Mouse (Mus musculus) hindlimb bud, embryonic 11.5 days (tissue): Measurements from ENCODE around the gene Simc1.

Source experiments
- DNase-seq: peaks from one replicate; pipeline ENCODE4 v3.0.0-alpha.2; 2012; ENCODE audit warnings: low read depth, low spot score; ENCODE audit errors: extremely low spot score

The Simc1 gene

GRCm38 (mm10) chr13:54532134-54532533 is 28.6 kb downstream of the Simc1 start:
- no peak for DNase-seq

DNA sequence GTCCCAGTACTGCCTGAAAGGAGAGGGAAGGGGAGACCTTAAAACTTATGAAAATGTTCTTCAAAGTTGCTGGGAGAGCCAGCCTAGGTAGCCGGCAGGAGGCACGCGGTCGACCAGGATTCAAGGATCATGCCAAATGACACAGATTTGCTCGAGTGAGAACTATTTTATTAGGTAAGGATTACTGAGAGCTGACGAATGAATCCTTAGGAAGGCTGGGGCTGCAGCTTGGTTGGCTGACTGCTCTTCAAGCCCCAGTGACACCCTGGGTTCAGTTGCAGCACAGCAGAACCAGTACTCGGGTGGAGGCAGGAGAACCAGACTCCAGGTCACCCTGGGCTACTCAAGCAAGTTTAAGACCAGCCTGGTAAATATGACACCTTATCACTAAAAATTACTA is 44.5 kb downstream of the Simc1 start:
- DNase-seq, result no peak

DNA sequence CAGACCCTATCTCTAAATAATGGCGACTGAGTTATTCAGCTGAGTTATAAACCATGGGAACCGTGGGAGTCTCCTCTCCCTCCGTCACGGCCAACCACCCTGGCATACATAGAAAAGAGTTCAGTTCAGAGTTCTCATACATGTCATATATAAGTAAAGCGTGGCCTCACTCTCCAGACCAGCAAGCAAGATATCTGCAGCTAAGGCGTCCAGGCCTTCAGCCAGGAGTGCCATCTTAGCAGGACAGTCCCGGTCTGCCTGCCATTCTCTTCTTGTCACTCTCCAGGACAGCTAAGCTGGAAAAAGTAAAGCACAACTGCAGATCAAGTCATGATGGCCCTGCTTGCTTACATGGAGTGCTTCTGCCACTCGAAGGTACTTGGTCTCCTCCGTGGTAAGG is 52.6 kb downstream of the Simc1 start:
- DNase-seq, result no peak

- DNase-seq, result no peak
These were observed 53.2 kb downstream of the Simc1 start for GRCm38 (mm10) chr13:54556796-54557195.

DNA sequence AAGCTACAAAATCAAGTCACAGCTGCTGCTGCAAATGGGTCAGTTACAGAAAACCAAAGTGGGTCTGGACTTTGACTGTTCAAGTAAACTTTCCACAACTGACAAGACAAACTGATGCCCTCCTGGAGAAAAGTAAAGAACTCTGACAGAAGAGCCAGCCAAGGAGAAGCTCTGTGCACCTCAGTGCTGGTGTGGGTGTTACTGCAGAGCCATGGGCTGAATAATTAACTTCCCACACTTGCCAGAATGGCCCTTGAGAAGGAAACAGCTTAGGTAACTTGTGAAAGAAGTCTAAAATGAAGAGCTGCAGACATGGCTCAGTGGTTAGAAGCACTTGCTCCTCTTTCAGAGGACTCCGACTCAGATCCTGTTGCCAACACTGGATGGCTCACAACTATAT is 54.1 kb downstream of the Simc1 start:
- DNase-seq, result no peak

- no peak for DNase-seq
These were observed 56.1 kb downstream of the Simc1 start for GRCm38 (mm10) chr13:54559656-54560055.

- no peak for DNase-seq
These were observed 57.0 kb downstream of the Simc1 start for GRCm38 (mm10) chr13:54560608-54561007.

GRCm38 (mm10) chr13:54562562-54562961 is 59.0 kb downstream of the Simc1 start:
- DNase-seq, result no peak

- DNase-seq, result no peak
These were observed 60.9 kb downstream of the Simc1 start for GRCm38 (mm10) chr13:54564232-54565200.

DNA sequence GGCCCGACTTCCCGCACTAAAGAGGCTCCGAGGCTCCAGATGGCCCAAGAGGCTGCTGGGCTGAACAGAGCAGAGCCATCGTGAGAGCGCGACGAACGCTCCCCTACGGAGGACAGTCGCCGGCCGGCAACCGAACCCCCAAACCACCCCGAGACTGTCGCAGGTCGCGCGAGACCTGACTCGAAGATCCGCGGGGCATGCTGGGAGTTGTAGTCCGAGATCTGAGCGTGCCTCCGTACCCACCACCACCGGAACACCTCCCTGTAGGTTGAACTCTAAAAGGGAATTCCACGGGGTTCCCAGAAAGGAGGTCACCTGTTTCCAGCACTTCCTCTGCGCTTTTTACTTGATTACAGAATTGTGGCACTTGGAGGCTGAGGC is 61.6 kb downstream of the Simc1 start, which contains the start of gene 4833439L19Rik:
Gene 4833439L19Rik, minus strand, starts transcription at position 235 of the 381 bp plus-strand sequence.
- peak; percentile 79 for DNase-seq

GRCm38 (mm10) chr13:54565594-54566345 is 62.2 kb downstream of the Simc1 start:
- peak; percentile 42 for DNase-seq

GRCm38 (mm10) chr13:54568380-54568779 is 64.8 kb downstream of the Simc1 start:
- DNase-seq, result no peak

DNA sequence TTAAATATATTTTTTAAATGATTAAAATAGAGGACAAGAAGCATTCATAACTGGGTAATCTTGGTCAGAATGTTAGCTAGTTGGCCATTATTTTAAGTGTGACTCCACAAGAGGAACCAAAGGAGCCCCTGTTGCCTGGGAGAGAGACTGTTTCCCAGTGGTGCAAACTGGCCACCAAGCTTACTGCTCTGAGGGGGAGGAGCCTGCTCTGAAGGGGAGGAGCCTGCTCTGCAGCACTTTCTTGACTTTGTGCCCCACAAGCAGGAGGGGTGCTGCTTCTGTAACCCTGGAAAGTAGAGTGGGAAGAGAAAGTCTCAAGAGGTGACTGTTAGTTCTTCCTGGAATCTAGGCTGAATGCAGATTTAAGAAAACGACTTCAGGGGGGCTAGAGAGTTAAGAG is 65.7 kb downstream of the Simc1 start:
- no peak for DNase-seq

DNA sequence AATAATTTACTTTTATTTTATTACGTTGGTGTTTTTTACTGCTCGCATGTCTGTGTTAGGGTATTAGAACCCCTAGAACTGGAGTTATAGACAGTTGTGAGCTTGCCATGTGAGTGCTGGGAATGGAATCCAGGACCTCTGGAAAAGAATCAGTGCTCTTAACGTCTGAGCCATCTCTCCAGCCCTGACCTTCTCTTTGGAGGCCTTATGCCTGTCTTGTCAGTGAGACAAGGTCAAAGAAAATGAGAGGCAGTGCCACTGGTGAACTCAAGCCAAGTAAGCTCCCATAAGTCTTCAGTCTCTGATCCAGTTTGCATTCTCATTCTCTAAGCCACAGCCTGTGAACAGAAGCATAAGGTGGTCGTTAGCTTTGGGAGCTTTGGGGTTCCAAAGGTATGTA is 67.2 kb downstream of the Simc1 start:
- no peak for DNase-seq

GRCm38 (mm10) chr13:54571637-54572036 is 68.1 kb downstream of the Simc1 start:
- DNase-seq, result no peak

GRCm38 (mm10) chr13:54572621-54573020 is 69.0 kb downstream of the Simc1 start:
- DNase-seq, result no peak

- DNase-seq, result no peak
These were observed 71.4 kb downstream of the Simc1 start, which contains the start of gene Arl10 for GRCm38 (mm10) chr13:54574854-54575481. Gene Arl10 (plus strand): TSS chr13:54575015.

GRCm38 (mm10) chr13:54575489-54575888 is 71.9 kb downstream of the Simc1 start:
- DNase-seq, result no peak

- no peak for DNase-seq
These were observed 74.3 kb downstream of the Simc1 start for GRCm38 (mm10) chr13:54577652-54578507.

DNA sequence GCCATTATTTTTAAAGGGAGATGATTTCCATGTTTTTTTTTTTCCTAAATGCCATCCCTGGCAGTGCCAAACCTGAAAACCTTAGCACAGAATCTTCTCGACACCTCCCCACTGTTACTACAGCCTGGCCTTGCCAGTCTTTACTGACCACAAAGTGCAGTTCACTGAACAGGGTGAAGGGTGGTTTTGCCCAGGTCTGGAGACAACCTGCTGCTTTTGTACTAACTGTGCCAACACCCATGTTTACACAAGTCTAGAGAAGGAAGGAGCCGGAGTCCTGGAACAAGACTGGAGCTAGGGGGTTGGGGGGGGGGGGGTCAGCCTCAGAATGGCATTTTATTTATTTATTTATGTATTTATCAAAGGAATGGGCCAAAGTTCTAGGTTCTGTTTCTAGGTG is 77.8 kb downstream of the Simc1 start:
- DNase-seq, result no peak
